Mouse (Mus musculus) C2C12 (cell line): ENCODE results near the gene Ubtf.

ENCODE experiments used
- CEBPB ChIP-seq: IDR thresholded peaks from one replicate; pipeline ENCODE4 v1.6.1; 2011; ENCODE audit warnings: low read depth, mild to moderate bottlenecking, control low read depth, moderate library complexity
- CTCF ChIP-seq: IDR thresholded peaks from one replicate; pipeline ENCODE4 v1.5.1; 2011; ENCODE audit not compliant: control insufficient read depth, insufficient read depth, insufficient read length
- MAX ChIP-seq: IDR thresholded peaks from one replicate; pipeline ENCODE4 v1.6.1; 2011; ENCODE audit warnings: mild to moderate bottlenecking, control low read depth
- MYOD1 ChIP-seq: IDR thresholded peaks from one replicate; pipeline ENCODE4 v1.6.1; 2011; ENCODE audit warnings: low read depth; ENCODE audit not compliant: control insufficient read depth, insufficient read length
- USF1 ChIP-seq: IDR thresholded peaks from one replicate; pipeline ENCODE4 v1.6.1; 2011; ENCODE audit warnings: low read depth, mild to moderate bottlenecking, control low read depth, moderate library complexity

DNA sequence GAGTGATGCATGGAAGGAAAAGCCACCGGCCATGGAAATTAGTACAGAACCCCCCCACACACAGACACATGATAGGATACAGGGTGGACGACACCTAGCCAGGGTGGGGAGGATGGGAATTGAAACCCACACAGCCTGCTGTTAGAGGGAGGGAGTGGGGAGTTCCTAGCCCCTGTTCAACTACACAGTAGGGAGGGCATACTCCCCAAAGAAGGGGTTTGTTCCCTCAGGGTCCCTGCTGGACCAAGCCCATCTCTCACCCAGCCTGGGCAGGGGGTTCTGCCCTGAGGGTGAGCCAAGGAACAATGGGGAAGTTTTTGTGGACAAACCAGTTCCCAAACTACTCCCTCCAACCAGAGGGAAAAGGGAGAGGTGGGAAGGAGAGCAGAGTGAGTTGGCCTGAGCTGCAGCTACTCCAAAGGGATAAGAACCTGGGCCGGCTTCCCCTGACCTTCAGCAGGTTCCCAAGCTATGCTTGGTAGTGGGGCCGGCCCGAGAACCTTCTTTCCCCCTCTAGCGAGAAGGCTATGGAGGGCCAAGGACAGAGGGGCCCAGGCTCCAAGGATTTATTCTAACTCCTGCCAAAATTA lies 29.9 kb downstream of the Ubtf start:
- TF ChIP-seq CTCF: no peak
- TF ChIP-seq CEBPB: no peak
- no peak for TF ChIP-seq USF1
- TF ChIP-seq MAX: no peak
- TF ChIP-seq MYOD1: no peak
